Mouse (Mus musculus) right cerebral cortex, postnatal 4 days (tissue): Measurements from ENCODE around the gene Tada2b.

Source experiments
- DNase-seq: peaks from one replicate; pipeline ENCODE4 v3.0.0-alpha.2; 2022

The Tada2b gene

GRCm38 (mm10) chr5:36484171-36484990 lies at the start of gene Tada2b, which contains the start of gene Ccdc96:
TSS of gene Tada2b (minus strand) at chr5:36484285.
TSS of gene Ccdc96 (plus strand) at chr5:36484588.
- peak; percentile 95 for DNase-seq

DNA sequence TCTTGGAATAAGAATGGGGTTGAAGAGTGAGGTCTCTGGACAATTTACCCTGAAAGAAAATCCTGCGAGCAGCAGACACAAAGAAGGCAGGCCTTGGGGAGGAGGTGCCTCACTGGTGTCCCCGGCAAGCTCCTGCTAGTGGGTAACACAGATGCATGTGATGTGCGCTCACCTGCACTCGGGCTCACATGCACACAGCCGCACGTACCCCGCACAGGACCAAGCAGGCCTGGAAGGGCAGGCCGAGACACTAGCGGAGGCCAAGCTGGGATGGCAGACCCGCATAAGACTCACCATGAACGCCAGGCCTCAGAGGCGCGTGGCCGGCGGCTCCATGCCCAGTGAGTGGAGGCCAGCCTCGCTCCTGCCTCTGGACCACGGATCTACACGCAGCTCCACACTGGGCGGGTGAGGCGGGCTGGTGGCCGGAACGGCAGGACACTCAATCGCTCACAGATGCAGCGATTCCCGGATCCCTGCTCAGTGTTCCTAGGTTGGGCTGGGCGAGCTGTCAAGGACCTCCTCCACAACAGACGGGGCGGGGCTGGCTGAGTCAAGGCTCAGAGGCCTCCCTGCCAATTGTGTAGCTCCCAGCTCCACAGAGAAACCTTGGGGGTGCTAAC lies 46.2 kb upstream of the Tada2b start:
- peak; percentile 84 for DNase-seq

- DNase-seq, result peak; percentile 11
Measured at GRCm38 (mm10) chr5:36529698-36530097, 45.6 kb upstream of the Tada2b start.

GRCm38 (mm10) chr5:36526921-36527320 lies 42.8 kb upstream of the Tada2b start:
- no peak for DNase-seq

- DNase-seq, result no peak
Measured at GRCm38 (mm10) chr5:36526274-36526673, 42.2 kb upstream of the Tada2b start.

DNA sequence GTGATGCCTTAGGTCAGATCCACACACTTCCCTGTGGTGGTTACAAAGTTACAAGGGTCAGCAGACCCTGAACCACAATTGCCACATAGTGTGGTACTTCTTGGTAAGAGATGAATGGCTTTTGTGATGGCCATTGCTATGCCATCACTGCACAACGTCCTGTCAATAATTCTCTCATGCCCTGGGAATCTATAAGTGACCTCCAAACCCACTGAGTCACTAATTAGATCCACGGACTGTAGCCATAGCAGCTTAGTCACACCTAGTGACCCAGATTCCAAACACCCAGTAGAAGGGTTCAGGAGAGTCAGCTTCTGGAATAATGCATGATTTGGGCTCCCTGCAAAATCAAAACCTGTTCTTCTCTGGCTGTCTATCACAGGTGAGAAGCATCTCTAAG lies 41.1 kb upstream of the Tada2b start:
- no peak for DNase-seq

- DNase-seq, result no peak
Measured at GRCm38 (mm10) chr5:36523219-36523703, 39.2 kb upstream of the Tada2b start.

DNA sequence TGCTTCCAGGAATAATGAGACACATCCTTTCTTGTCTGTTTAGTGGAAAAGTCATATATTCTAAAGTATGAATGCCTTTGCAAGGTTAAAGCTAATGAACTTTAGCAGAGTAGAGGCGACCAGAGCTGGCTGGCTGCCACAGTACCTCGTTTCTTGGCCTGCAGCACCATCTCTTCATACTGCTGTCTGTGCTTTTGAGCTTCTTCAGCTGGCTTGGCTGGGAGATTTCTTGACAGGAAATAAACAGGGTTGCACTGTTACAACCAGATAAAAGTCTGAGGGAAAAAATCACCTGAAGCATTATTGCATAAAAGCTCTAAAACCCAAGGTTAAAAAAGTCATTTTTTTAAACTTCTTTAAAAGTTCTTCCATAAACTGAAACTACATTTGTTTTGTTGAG lies 38.7 kb upstream of the Tada2b start:
- no peak for DNase-seq

- no peak for DNase-seq
Measured at GRCm38 (mm10) chr5:36519751-36520150, 35.7 kb upstream of the Tada2b start.

- DNase-seq, result no peak
Measured at GRCm38 (mm10) chr5:36517596-36517995, 33.5 kb upstream of the Tada2b start.

DNA sequence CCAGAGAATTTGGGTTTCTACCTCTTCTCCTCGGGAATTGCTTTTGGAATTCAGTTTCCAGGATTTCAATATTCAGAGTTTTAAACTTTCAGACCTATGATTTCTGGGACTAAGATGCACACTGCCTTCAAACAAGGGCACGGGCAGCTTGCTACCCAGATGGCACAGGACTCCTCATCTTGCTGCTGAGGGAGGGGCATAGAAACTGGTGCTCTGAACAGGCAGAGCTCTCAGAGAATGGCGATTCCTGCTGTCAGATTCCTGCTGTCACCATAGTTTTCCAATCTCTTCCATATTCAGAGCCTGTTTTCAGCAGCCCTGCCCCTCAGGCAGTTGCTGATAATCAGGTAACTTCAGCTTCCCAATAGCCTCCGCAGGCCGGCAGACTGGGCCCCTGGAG lies 31.5 kb upstream of the Tada2b start:
- no peak for DNase-seq

- DNase-seq, result no peak
Measured at GRCm38 (mm10) chr5:36515126-36515525, 31.0 kb upstream of the Tada2b start.

GRCm38 (mm10) chr5:36510956-36511355 lies 26.9 kb upstream of the Tada2b start:
- DNase-seq, result no peak

- no peak for DNase-seq
Measured at GRCm38 (mm10) chr5:36508351-36508750, 24.3 kb upstream of the Tada2b start.

DNA sequence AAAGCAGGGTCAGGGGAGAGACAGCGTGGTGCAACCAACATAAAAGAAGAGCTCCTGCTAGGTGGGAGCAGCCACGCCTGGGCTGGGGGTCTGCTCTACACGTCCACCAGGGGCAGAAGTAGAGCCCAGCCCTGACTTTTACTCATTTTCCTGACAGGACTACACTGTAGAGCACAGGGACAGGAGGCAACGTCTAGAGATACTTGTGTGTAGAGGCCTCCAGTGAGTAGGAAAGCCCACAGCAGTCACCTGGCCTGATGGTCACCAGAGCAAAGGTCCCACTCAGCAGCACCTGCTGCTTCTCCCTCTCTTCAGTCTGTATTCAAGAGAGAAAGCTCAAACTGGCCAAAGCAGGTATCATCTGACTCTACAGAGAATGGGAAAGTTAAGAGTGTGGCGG lies 21.6 kb upstream of the Tada2b start:
- no peak for DNase-seq

GRCm38 (mm10) chr5:36505235-36505634 lies 21.1 kb upstream of the Tada2b start:
- DNase-seq, result no peak

- DNase-seq, result no peak
Measured at GRCm38 (mm10) chr5:36494709-36495108, 10.6 kb upstream of the Tada2b start.

GRCm38 (mm10) chr5:36493919-36494318 lies 9.8 kb upstream of the Tada2b start:
- DNase-seq, result no peak

- DNase-seq, result peak; percentile 22
Measured at GRCm38 (mm10) chr5:36489225-36489624, 5.1 kb upstream of the Tada2b start.

GRCm38 (mm10) chr5:36485306-36485705 lies 1.2 kb upstream of the Tada2b start:
- DNase-seq, result no peak

DNA sequence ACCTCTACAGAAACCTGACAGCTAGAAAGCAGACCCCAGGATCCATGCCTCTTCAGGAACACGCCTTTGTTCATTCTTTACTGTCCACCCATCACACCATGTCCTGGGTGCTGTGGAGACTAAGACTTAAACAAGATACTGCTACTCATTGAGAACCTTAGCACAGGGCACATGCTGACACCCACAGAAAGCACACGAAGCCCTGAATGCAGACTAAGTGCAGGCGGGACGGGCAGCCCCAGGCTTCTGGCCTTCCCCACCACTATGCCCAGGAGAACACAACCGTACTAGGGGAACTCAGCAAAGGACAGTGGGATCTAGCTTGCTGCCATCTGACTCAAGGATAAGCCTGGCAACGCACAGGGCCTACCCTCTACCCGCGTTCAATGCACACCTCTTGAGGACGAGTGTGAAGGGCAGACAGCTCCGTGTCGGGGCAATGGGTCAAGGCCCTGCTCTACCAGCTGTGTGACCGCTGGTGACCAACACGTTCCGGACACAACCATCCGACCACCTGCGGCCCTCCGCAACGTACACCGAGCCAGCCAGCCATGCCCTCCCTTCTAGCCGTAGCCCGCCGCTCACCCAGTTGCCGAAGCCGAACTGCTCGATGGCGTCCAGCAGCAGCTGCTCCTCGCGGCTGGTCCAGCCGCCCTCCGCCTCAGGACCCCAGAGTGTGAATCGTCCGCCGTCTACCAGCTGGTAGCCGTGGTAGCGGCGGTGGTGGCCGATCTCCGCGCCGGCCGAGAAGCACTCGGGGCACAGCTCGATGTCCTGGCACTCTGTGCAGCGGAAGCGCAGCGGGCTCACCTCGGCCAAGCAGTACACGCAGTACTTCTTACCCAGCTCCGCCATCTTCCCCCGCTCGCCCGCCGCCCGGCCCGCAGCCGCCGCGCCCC lies 633 bp downstream of the Tada2b start:
- peak; percentile 53 for DNase-seq

DNA sequence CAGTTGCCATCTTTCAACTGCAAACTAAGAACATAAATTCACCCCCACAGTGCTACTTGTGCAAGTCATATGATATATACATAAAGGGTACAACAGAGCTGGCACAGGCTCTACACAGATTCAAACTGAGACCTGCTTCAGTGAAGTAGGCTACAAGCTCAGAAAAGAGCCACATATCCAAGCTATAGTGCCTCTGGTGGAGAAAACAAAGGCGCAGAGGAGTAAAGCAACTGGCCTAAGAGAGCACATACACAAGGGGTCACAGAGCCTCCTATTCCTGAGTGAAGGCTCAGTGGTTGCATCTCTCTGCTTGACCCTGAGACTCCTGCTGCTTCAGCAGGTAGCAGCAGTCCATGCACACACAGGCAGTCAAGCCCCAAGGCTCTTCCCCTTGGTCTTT lies 3.0 kb downstream of the Tada2b start:
- DNase-seq, result no peak

GRCm38 (mm10) chr5:36480398-36480797 lies 3.7 kb downstream of the Tada2b start:
- DNase-seq, result no peak
